Comparison of ENCODE assay signal across 16 mouse cellular contexts in genomic region chr19:47270520-47270919, GRCm38 (mm10).
"Had no signal": no experiment of that assay in that cellular context is flagged by ENCODE, and none has a peak within 500 bp of the region (broad histone marks: within the 10 kb centered on the region; RNA-seq: fewer than 3 reads in every experiment).

No protein-coding gene starts in this region.

- ATAC-seq: midbrain, embryonic 15.5 days had no signal

- H3K4me2 ChIP-seq: lung, embryonic 14.5 days; midbrain, embryonic 12.5 days; midbrain, embryonic 15.5 days; neural tube, embryonic 13.5 days; neural tube, embryonic 15.5 days had no signal

- H3K27ac ChIP-seq: midbrain, embryonic 10.5 days; midbrain, embryonic 12.5 days; midbrain, embryonic 15.5 days; neural tube, embryonic 13.5 days; neural tube, embryonic 15.5 days had no signal

- DNase-seq: lung, adult 18-20 months; lung, postnatal 10 days; lung, postnatal 4 days; right cerebral cortex, adult 18-20 months; right cerebral cortex, postnatal 25 days; right cerebral cortex, postnatal 4 days; spleen, adult 18-20 months; thymus, adult 18-20 months; thymus, postnatal 14 days; thymus, postnatal 36 days had no signal

- H3K27me3 ChIP-seq: midbrain, embryonic 12.5 days; midbrain, embryonic 15.5 days; neural tube, embryonic 13.5 days; neural tube, embryonic 15.5 days had no signal

- H3K36me3 ChIP-seq: midbrain, embryonic 15.5 days had no signal

- H3K9ac ChIP-seq: lung, embryonic 14.5 days; midbrain, embryonic 12.5 days; midbrain, embryonic 15.5 days; neural tube, embryonic 13.5 days; neural tube, embryonic 15.5 days had no signal

- H3K9me3 ChIP-seq: midbrain, embryonic 10.5 days; midbrain, embryonic 12.5 days; midbrain, embryonic 15.5 days; neural tube, embryonic 13.5 days; neural tube, embryonic 15.5 days had no signal

- H3K4me3 ChIP-seq: midbrain, embryonic 10.5 days; midbrain, embryonic 12.5 days; midbrain, embryonic 15.5 days; neural tube, embryonic 13.5 days; neural tube, embryonic 15.5 days had no signal

- H3K4me1 ChIP-seq: midbrain, embryonic 10.5 days; midbrain, embryonic 12.5 days; midbrain, embryonic 15.5 days; neural tube, embryonic 13.5 days; neural tube, embryonic 15.5 days had no signal
